Mouse (Mus musculus) liver, embryonic 18 days (tissue): ENCODE measurements around the gene Olfr91. TPM values are rescaled to one million over a fixed set of nuclear protein-coding genes. Genes with fewer than 3 reads are reported as not detected.

ENCODE experiments used
- polyA plus RNA-seq: library from polyadenylated mRNA; depleted of rRNA; stranded (reverse); fragments of >200 nt; gene quantifications from 2 replicates; pipeline ENCODE4 v1.2.3, GENCODE M21; 2012; rRNA removed

The Olfr91 gene
- not detected in 2 replicates for polyA plus RNA-seq

GRCm38 (mm10) chr17:37098178-37098577 is at the start of gene Olfr91:
Gene Olfr91, minus strand, starts transcription at chr17:37098278.

DNA sequence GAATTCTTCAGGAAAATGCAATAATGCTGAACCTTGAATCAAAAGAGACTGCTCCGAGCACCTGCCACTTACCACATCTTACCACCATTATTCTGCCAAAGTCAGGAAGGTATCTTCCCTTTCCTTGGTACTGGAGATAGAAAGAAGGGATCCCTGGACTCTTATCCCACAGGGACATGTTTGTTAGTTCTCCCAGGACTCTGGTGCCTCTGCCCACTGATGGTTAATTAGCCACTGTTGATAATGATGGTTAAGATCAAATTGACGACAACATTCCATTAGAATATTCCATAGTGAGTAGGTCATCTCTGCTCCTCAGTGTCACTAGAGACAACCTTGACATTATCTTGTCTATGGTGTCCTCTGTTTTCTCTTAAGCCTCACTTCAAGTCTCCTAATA is 21.9 kb upstream of the Olfr91 start, which contains the start of gene Olfr92:
TSS of gene Olfr92 (minus strand) at position 101 of the 400 bp plus-strand sequence.

GRCm38 (mm10) chr17:37088399-37088798 is 9.7 kb downstream of the Olfr91 start, which contains the start of gene Olfr90:
Gene Olfr90, minus strand, starts transcription at chr17:37088499.

DNA sequence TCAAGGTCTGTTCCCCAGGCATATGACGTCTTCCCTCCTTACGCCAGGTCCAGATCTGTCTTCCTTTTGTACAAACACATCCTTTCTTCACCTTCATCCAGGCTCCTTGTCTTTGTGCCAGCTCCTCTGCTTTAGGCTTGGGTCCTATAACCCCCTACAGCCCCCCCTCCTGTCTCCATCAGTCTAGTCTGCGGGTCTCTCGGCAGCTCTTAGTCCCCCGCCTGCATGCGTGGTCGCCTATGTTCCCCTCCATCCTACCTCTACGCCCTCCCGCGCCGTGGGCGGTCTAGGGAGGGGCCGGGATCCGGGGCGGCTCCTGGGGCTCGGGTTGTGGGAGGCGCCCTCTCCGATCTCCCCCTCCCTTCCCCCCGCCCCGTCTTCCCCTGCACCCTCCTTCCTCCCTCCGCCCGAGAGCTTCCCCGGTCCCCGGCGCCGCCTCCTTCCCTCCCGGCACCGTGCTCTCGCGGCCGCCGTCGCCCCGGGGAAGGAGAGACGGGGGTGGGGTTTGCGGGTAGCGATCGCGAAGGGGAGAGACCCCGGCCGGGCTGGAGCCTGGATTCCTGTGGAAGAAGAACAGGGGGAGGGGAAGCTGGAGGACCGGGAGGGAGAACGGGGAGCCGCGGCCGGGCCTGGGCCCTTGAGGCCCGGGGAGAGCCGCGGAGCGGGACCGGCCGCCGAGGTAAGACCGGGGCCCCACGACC is 52.3 kb downstream of the Olfr91 start, which contains the start of gene Gabbr1:
TSS of gene Gabbr1 (plus strand) at position 356 of the 701 bp plus-strand sequence.

Other genes starting within 250 kb of the Olfr91 start
- 0.25 and 0.42 TPM in 2 replicates for gene Trim15, start 231.1 kb downstream of the Olfr91 start, polyA plus RNA-seq
- gene Trim10, start 228.7 kb downstream of the Olfr91 start, polyA plus RNA-seq = 37.1 and 43.0 TPM in 2 replicates
- 0.01 TPM in 1 of 2 replicates, not detected in the other for gene Trim40, start 208.2 kb downstream of the Olfr91 start, polyA plus RNA-seq
- gene Trim31, start 200.2 kb downstream of the Olfr91 start, polyA plus RNA-seq = 0.04 TPM in 1 of 2 replicates, not detected in the other
- 0.05 and 0.07 TPM in 2 replicates for gene Rnf39, start 155.4 kb downstream of the Olfr91 start, polyA plus RNA-seq
- 31.3 and 33.2 TPM in 2 replicates for gene Ppp1r11, start 146.5 kb downstream of the Olfr91 start, polyA plus RNA-seq
- gene Znrd1, start 139.7 kb downstream of the Olfr91 start, polyA plus RNA-seq = 15.5 and 17.6 TPM in 2 replicates
- gene Znrd1as, start 139.7 kb downstream of the Olfr91 start, polyA plus RNA-seq = 3.4 and 4.2 TPM in 2 replicates
- gene 2410137M14Rik, start 117.0 kb downstream of the Olfr91 start, polyA plus RNA-seq = not detected in 2 replicates
- 0.08 and 0.10 TPM in 2 replicates for gene H2-M5, start 108.7 kb downstream of the Olfr91 start, polyA plus RNA-seq
- 4.5 and 5.2 TPM in 2 replicates for gene Zfp57, start 97.1 kb downstream of the Olfr91 start, polyA plus RNA-seq
- not detected in 2 replicates for gene Mog, start 74.9 kb downstream of the Olfr91 start, polyA plus RNA-seq
- 3.1 and 5.1 TPM in 2 replicates for gene Gabbr1, start 52.3 kb downstream of the Olfr91 start, polyA plus RNA-seq
- not detected in 2 replicates for gene Olfr90, start 9.8 kb downstream of the Olfr91 start, polyA plus RNA-seq
- gene Olfr92, start 21.8 kb upstream of the Olfr91 start, polyA plus RNA-seq = not detected in 2 replicates
- gene Olfr93, start 63.2 kb upstream of the Olfr91 start, polyA plus RNA-seq = not detected in 2 replicates
- gene Ubd, start 95.6 kb upstream of the Olfr91 start, polyA plus RNA-seq = 0.46 and 0.68 TPM in 2 replicates
- gene Olfr94, start 102.7 kb upstream of the Olfr91 start, polyA plus RNA-seq = not detected in 2 replicates
- gene Olfr95, start 114.8 kb upstream of the Olfr91 start, polyA plus RNA-seq = not detected in 2 replicates
- not detected in 2 replicates for gene Olfr96, start 121.9 kb upstream of the Olfr91 start, polyA plus RNA-seq
- gene Olfr97, start 139.1 kb upstream of the Olfr91 start, polyA plus RNA-seq = not detected in 2 replicates
- not detected in 2 replicates for gene Olfr98, start 165.5 kb upstream of the Olfr91 start, polyA plus RNA-seq
- gene H2-M3, start 171.9 kb upstream of the Olfr91 start, polyA plus RNA-seq = 2.6 and 3.0 TPM in 2 replicates
- gene Olfr99, start 185.2 kb upstream of the Olfr91 start, polyA plus RNA-seq = not detected in 2 replicates
- gene Olfr101, start 206.0 kb upstream of the Olfr91 start, polyA plus RNA-seq = not detected in 2 replicates
- gene Olfr102, start 218.8 kb upstream of the Olfr91 start, polyA plus RNA-seq = not detected in 2 replicates
- gene Olfr103, start 241.4 kb upstream of the Olfr91 start, polyA plus RNA-seq = not detected in 2 replicates